Mouse (Mus musculus) liver, adult 2 months (tissue): ENCODE data around the gene Reck.

ENCODE experiments used
- CTCF ChIP-seq: fragments of 200-500 bp; IDR thresholded peaks from 2 replicates; pipeline ENCODE4 v1.5.1; 2011; ENCODE audit warnings: low read depth, low read length, control low read depth
- POLR2A ChIP-seq: fragments of 200-500 bp; IDR thresholded peaks from 2 replicates; pipeline ENCODE4 v1.6.1; 2011; ENCODE audit warnings: low read length, control low read depth; ENCODE audit not compliant: insufficient read depth; ENCODE audit errors: extremely low read depth

GRCm38 (mm10) chr4:43968650-43969049, 93.3 kb downstream of the Reck start:
- no peak for TF ChIP-seq CTCF
- TF ChIP-seq POLR2A = no peak
